Mouse (Mus musculus) heart, embryonic 10.5 days (tissue): ENCODE results near the gene S100a2. TPM values are rescaled to one million over a fixed set of nuclear protein-coding genes. Genes with fewer than 3 reads are reported as not detected.

Experiments used
- DNase-seq: peaks from one replicate; pipeline ENCODE4 v3.0.0-alpha.2; 2017; ENCODE audit warnings: low spot score
- H3K27ac ChIP-seq: fragments of 300-500 bp; sonication (generic); 2 replicates; pipeline ENCODE4 v1.5.1; 2016; ENCODE audit warnings: mild to moderate bottlenecking
- H3K27me3 ChIP-seq: fragments of 300-500 bp; sonication (generic); 2 replicates; pipeline ENCODE4 v1.6.1; 2016; ENCODE audit warnings: mild to moderate bottlenecking; ENCODE audit not compliant: poor library complexity, insufficient read depth, severe bottlenecking
- H3K36me3 ChIP-seq: fragments of 300-500 bp; sonication (generic); 2 replicates; pipeline ENCODE4 v1.6.1; 2016; ENCODE audit warnings: mild to moderate bottlenecking, moderate library complexity
- H3K4me1 ChIP-seq: fragments of 300-500 bp; sonication (generic); 2 replicates; pipeline ENCODE4 v1.6.1; 2016; ENCODE audit warnings: mild to moderate bottlenecking
- H3K4me3 ChIP-seq: fragments of 300-500 bp; sonication (generic); 2 replicates; pipeline ENCODE4 v1.5.1; 2016; ENCODE audit warnings: mild to moderate bottlenecking, moderate library complexity
- H3K9me3 ChIP-seq: fragments of 300-500 bp; sonication (generic); 2 replicates; pipeline ENCODE4 v1.6.1; 2016; ENCODE audit warnings: mild to moderate bottlenecking, moderate library complexity
- WGBS: fragments of 180-500 bp; shearing (Covaris S2); methylation state at CpG from one replicate; pipeline ENCODE4 v1.1.7; 2016; 5-methylcytosine and 5-hydroxymethylcytosine counted together
- polyA plus RNA-seq: library from polyadenylated mRNA; unstranded; fragments of >200 nt; fragmentation: Nextera tagmentation; extraction: Ambion mirVana; gene quantifications from 2 replicates; pipeline ENCODE4 v1.2.1, GENCODE M21; 2016

The S100a2 gene
- polyA plus RNA-seq, 1 experiment from 2014 or later, result not detected

- H3K27me3 ChIP-seq, result no peaks in the 10 kb centered on the region
- peak; percentile 68 for DNase-seq
- WGBS, result 75% methylated on average over 6 of the region's 6 CpGs
- 0 out of 2 replicates have a peak, but pooled peaks cover 12% of the 10 kb centered on the region for H3K4me1 ChIP-seq
- H3K27ac ChIP-seq, result no peak overlapping the region
- no peak overlapping the region for H3K4me3 ChIP-seq
- no peaks in the 10 kb centered on the region for H3K9me3 ChIP-seq
- H3K36me3 ChIP-seq, result no peaks in the 10 kb centered on the region
Measured at GRCm38 (mm10) chr3:90600036-90600435, 10.0 kb downstream of the S100a2 start.

GRCm38 (mm10) chr3:90600458-90601195 is 10.6 kb downstream of the S100a2 start:
- H3K27ac ChIP-seq, result 0 out of 2 replicates have a peak overlapping the region, but pooled peaks have one; percentile 4
- 64% methylated on average over 8 of the region's 8 CpGs for WGBS
- no peaks in the 10 kb centered on the region for H3K9me3 ChIP-seq

GRCm38 (mm10) chr3:90601486-90602110 is 11.6 kb downstream of the S100a2 start, which contains the start of gene Gm42674:
Gene Gm42674, plus strand, starts transcription at chr3:90601904.
- 75% methylated on average over 11 of the region's 11 CpGs for WGBS
- Histone ChIP-seq H3K36me3 (no peaks in the 10 kb centered on the region), H3K4me3 (no peak within 1 kb of the TSS), H3K27ac (0 out of 2 replicates have a peak within 1 kb of the TSS, but pooled peaks have one; percentile 4), H3K9me3 (no peaks in the 10 kb centered on the region), H3K4me1 (0 out of 2 replicates have a peak, but pooled peaks cover 15% of the 10 kb centered on the region), H3K27me3 (no peaks in the 10 kb centered on the region)
- DNase-seq, result peak; percentile 71

More at GRCm38 (mm10) chr3:90600458-90601195, 10.6 kb downstream of the S100a2 start:
- peak; percentile 67 for DNase-seq
- no peak overlapping the region for H3K4me3 ChIP-seq
- H3K27me3 ChIP-seq, result no peaks in the 10 kb centered on the region
- H3K4me1 ChIP-seq, result 0 out of 2 replicates have a peak, but pooled peaks cover 14% of the 10 kb centered on the region
- H3K36me3 ChIP-seq, result no peaks in the 10 kb centered on the region

- 47% methylated on average over 3 of the region's 3 CpGs for WGBS
- H3K4me1 ChIP-seq, result 0 out of 2 replicates have a peak, but pooled peaks cover 15% of the 10 kb centered on the region
- H3K36me3 ChIP-seq, result no peaks in the 10 kb centered on the region
- no peak for DNase-seq
- H3K27ac ChIP-seq, result 0 out of 2 replicates have a peak within 1 kb of the TSS, but pooled peaks have one; percentile 13
- H3K4me3 ChIP-seq, result no peak within 1 kb of the TSS
- no peaks in the 10 kb centered on the region for H3K9me3 ChIP-seq
- H3K27me3 ChIP-seq, result no peaks in the 10 kb centered on the region
Measured at GRCm38 (mm10) chr3:90603623-90604022, 13.6 kb downstream of the S100a2 start, which contains the start of gene S100a4. Gene S100a4, plus strand, starts transcription at chr3:90603771.

- Histone ChIP-seq H3K4me3 (no peak overlapping the region), H3K36me3 (no peaks in the 10 kb centered on the region), H3K27ac (0 out of 2 replicates have a peak overlapping the region, but pooled peaks have one; percentile 13), H3K9me3 (no peaks in the 10 kb centered on the region), H3K27me3 (no peaks in the 10 kb centered on the region), H3K4me1 (0 out of 2 replicates have a peak, but pooled peaks cover 15% of the 10 kb centered on the region)
- DNase-seq, result peak; percentile 82
- 69% methylated on average over 4 of the region's 4 CpGs for WGBS
Measured at GRCm38 (mm10) chr3:90604416-90604815, 14.4 kb downstream of the S100a2 start.

GRCm38 (mm10) chr3:90605049-90605448 is 15.0 kb downstream of the S100a2 start:
- H3K27me3 ChIP-seq, result no peaks in the 10 kb centered on the region
- no peak for DNase-seq
- H3K4me3 ChIP-seq, result no peak overlapping the region
- no peaks in the 10 kb centered on the region for H3K36me3 ChIP-seq
- H3K9me3 ChIP-seq, result no peaks in the 10 kb centered on the region
- no peak overlapping the region for H3K27ac ChIP-seq
- 0 out of 2 replicates have a peak, but pooled peaks cover 15% of the 10 kb centered on the region for H3K4me1 ChIP-seq
- WGBS, result 78% methylated on average over 3 of the region's 3 CpGs

GRCm38 (mm10) chr3:90605736-90606135 is 15.7 kb downstream of the S100a2 start:
- 72% methylated on average over 2 of the region's 2 CpGs for WGBS
- H3K27ac ChIP-seq, result no peak overlapping the region

GRCm38 (mm10) chr3:90606185-90606584 is 16.1 kb downstream of the S100a2 start:
- no peaks in the 10 kb centered on the region for H3K27me3 ChIP-seq
- 0 out of 2 replicates have a peak, but pooled peaks cover 15% of the 10 kb centered on the region for H3K4me1 ChIP-seq
- no peak overlapping the region for H3K4me3 ChIP-seq
- no peaks in the 10 kb centered on the region for H3K36me3 ChIP-seq
- no peak overlapping the region for H3K27ac ChIP-seq
- 86% methylated on average over 6 of the region's 6 CpGs for WGBS
- no peak for DNase-seq
- no peaks in the 10 kb centered on the region for H3K9me3 ChIP-seq

More at GRCm38 (mm10) chr3:90605736-90606135, 15.7 kb downstream of the S100a2 start:
- Histone ChIP-seq H3K36me3 (no peaks in the 10 kb centered on the region), H3K4me3 (no peak overlapping the region), H3K9me3 (no peaks in the 10 kb centered on the region), H3K27me3 (no peaks in the 10 kb centered on the region), H3K4me1 (0 out of 2 replicates have a peak, but pooled peaks cover 15% of the 10 kb centered on the region)
- no peak for DNase-seq

GRCm38 (mm10) chr3:90607361-90607760 is 17.3 kb downstream of the S100a2 start:
- Histone ChIP-seq H3K27me3 (no peaks in the 10 kb centered on the region), H3K4me3 (no peak overlapping the region), H3K4me1 (0 out of 2 replicates have a peak, but pooled peaks cover 15% of the 10 kb centered on the region), H3K9me3 (no peaks in the 10 kb centered on the region), H3K36me3 (no peaks in the 10 kb centered on the region), H3K27ac (no peak overlapping the region)
- WGBS, result 74% methylated on average over 3 of the region's 3 CpGs
- DNase-seq, result no peak

- Histone ChIP-seq H3K4me1 (peaks cover 19% of the 10 kb centered on the region), H3K4me3 (no peak within 1 kb of the TSS), H3K9me3 (no peaks in the 10 kb centered on the region), H3K27ac (no peak within 1 kb of the TSS), H3K36me3 (no peaks in the 10 kb centered on the region), H3K27me3 (peaks cover 3% of the 10 kb centered on the region; the same call in 1 of the 2 replicates)
- WGBS, result 53% methylated on average over 3 of the region's 3 CpGs
- no peak for DNase-seq
Measured at GRCm38 (mm10) chr3:90608223-90608622, 18.2 kb downstream of the S100a2 start, which contains the start of gene S100a5. Gene S100a5, plus strand, starts transcription at chr3:90608523.

GRCm38 (mm10) chr3:90609102-90609501 is 19.1 kb downstream of the S100a2 start:
- DNase-seq, result no peak
- Histone ChIP-seq H3K4me3 (no peak overlapping the region), H3K4me1 (peaks cover 21% of the 10 kb centered on the region), H3K27me3 (peaks cover 11% of the 10 kb centered on the region; the same call in 1 of the 2 replicates), H3K27ac (no peak overlapping the region), H3K9me3 (no peaks in the 10 kb centered on the region), H3K36me3 (no peaks in the 10 kb centered on the region)

GRCm38 (mm10) chr3:90611494-90611893 is 21.4 kb downstream of the S100a2 start:
- no peaks in the 10 kb centered on the region for H3K9me3 ChIP-seq
- DNase-seq, result no peak
- peaks cover 16% of the 10 kb centered on the region; the same call in 1 of the 2 replicates for H3K27me3 ChIP-seq
- no peaks in the 10 kb centered on the region for H3K36me3 ChIP-seq
- H3K4me1 ChIP-seq, result peaks cover 15% of the 10 kb centered on the region
- H3K4me3 ChIP-seq, result no peak overlapping the region
- 84% methylated on average over 3 of the region's 3 CpGs for WGBS
- no peak overlapping the region for H3K27ac ChIP-seq
